Comparison of ENCODE assay signal across 13 mouse cellular contexts in the genomic region with DNA sequence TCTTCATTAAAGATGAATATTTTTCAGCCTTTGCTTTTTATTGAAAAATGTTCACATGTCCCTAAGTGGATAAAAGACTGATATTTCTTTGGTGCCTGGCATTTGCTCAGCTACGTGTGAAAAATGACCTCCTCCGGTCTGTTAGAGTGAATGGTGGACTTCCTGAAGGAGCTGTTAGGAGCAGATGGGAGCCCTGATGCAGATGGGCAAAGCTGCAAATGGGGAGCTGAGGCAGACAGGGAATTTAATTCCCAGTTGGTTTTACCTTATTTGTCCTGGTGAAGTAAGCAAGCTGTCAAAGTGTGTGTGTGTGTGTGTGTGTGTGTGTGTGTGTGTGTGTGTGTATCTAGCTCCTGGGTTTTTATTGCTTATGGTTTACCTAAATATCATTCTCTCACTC.
"Had no signal": no experiment of that assay in that cellular context is flagged by ENCODE, and none has a peak within 500 bp of the region (broad histone marks: within the 10 kb centered on the region; RNA-seq: fewer than 3 reads in every experiment).

No protein-coding gene starts in this region.

- H3K9me3 ChIP-seq: limb, embryonic 15.5 days; liver, embryonic 12.5 days; lung, embryonic 15.5 days; megakaryocyte, embryonic 14.5 days had no signal

- H3K9ac ChIP-seq: limb, embryonic 15.5 days; liver, embryonic 12.5 days; lung, embryonic 15.5 days had no signal

- ATAC-seq: liver, embryonic 12.5 days had no signal

- H3K27me3 ChIP-seq: limb, embryonic 15.5 days; liver, embryonic 12.5 days; lung, embryonic 15.5 days; megakaryocyte, embryonic 14.5 days had no signal

- H3K4me2 ChIP-seq: limb, embryonic 15.5 days; liver, embryonic 12.5 days; lung, embryonic 15.5 days; midbrain, embryonic 11.5 days had no signal

- DNase-seq: kidney, postnatal 36 days; lung, postnatal 14 days; right cerebral cortex, postnatal 4 days; spleen, adult 18-20 months; thymus, adult 18-20 months; thymus, postnatal 14 days had no signal

- H3K36me3 ChIP-seq: limb, embryonic 15.5 days; liver, embryonic 12.5 days; lung, embryonic 15.5 days had no signal

- H3K4me1 ChIP-seq: limb, embryonic 15.5 days; liver, embryonic 12.5 days; lung, embryonic 15.5 days; megakaryocyte, embryonic 14.5 days had no signal

- H3K4me3 ChIP-seq: limb, embryonic 15.5 days; liver, embryonic 12.5 days; lung, embryonic 15.5 days; megakaryocyte, embryonic 14.5 days had no signal

- H3K27ac ChIP-seq: kidney, postnatal 0 days; limb, embryonic 15.5 days; liver, embryonic 12.5 days; lung, embryonic 15.5 days; macrophage had no signal
